Mouse (Mus musculus) heart, adult 9 months (tissue): ENCODE results near the gene Mettl14.

Source experiments
- DNase-seq, 2 experiments: peaks; one replicate each; pipeline ENCODE4 v3.0.0; 2022; ENCODE audit warnings: low spot score in 2 of 2

Mettl14 gene

GRCm38 (mm10) chr3:123356377-123356991 is 29.4 kb downstream of the Mettl14 start:
- DNase-seq: no peak

DNA sequence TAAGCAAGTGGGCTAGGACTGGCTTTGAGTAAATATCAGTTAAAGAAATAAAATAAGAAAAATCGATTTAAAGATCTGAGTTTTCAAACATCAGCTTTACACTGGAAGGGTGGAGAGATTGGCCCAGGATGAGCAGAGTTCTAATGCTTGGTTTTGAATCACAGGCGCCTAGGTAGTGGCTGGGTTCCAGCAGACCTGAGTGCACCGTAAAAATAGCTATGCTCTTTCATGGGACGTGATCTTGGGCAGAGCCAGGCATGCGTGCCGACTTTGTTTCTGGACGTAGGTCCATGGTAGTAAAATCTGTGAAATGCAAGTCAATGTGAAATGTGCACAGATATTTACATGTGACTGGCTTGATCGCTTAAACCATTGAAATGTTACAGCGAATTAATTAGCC is 31.5 kb downstream of the Mettl14 start:
- peak in 1 of 2 experiments; percentile 54 for DNase-seq

GRCm38 (mm10) chr3:123353661-123354060 is 32.2 kb downstream of the Mettl14 start:
- DNase-seq: no peak

GRCm38 (mm10) chr3:123353183-123353582 is 32.7 kb downstream of the Mettl14 start:
- DNase-seq: peak in 1 of 2 experiments; percentile 36

GRCm38 (mm10) chr3:123351519-123351918 is 34.4 kb downstream of the Mettl14 start:
- peak; percentile 48 to 52 for DNase-seq

- DNase-seq: no peak
Measured at GRCm38 (mm10) chr3:123350602-123351001, 35.3 kb downstream of the Mettl14 start.

DNA sequence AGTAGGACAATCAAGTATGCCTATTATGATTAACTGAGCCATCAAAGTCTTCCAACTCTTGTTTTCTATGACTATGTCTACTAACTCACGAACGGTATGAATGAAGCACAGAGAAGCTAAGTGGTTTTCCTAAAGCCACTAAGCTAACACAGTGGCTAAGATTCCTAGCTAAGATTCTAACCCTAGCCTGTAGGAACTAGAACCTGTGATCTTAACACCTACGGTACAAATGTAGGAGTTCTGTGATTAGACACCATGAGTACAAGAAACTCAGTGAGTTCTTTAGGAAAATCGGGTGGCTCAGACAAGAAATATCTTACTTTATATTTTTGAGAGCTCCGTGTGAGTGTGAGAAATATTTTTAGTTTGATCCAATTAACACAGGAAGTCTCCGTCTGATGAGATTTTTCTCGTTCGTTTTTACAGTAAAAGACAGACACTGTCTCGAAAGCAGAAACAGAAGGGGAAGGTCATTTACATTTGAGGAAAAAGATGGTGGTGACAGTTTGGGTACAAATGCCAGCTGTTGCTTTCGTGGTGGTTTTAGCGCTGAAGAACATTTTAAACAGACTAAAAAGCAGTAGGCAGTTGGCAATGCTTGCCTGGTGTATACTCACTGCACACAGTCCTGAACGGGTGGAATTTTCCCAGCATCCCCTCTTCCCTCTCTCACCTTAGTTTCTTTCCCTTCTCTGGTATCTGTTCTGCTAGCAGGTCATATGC is 37.7 kb downstream of the Mettl14 start:
- DNase-seq: no peak

DNA sequence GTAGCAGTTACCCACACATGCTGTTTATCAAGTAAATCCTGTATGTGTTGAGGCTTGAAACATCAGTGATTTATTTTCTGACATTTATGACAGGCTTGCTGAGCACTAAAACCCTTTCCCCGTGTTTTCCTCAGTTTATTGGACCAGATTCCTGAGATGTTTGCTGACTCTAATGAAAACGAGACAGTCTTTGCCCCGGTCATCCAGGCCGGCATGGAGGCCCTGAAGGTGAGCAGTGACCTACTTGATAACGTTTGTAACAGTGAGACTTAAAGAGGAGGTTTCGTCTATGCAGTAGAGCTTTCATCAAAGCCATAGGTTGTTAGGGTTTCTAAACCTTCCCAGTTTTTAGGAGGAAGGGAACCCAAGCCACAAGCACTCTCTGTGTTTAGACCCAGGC is 42.2 kb downstream of the Mettl14 start:
- DNase-seq: no peak

DNA sequence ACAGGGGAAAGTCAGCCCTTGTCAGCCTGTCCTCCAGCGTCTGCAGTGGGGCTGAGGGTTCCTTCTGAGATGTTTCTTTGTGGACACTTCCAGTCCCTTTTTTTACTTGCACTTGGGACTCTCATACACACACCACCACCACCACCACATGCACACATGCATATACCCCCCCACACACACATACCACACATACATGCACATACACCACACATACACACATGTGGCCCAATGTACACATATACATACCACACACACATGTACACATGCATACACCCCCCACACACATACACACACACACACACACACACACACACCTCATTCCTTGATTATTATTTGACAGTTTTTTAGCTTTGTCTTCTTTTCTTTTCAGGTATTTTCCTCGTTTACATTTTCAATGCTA is 44.9 kb downstream of the Mettl14 start:
- no peak for DNase-seq

GRCm38 (mm10) chr3:123338666-123339195 is 47.2 kb downstream of the Mettl14 start:
- no peak for DNase-seq

- DNase-seq: no peak
Measured at GRCm38 (mm10) chr3:123337853-123338252, 48.1 kb downstream of the Mettl14 start.

DNA sequence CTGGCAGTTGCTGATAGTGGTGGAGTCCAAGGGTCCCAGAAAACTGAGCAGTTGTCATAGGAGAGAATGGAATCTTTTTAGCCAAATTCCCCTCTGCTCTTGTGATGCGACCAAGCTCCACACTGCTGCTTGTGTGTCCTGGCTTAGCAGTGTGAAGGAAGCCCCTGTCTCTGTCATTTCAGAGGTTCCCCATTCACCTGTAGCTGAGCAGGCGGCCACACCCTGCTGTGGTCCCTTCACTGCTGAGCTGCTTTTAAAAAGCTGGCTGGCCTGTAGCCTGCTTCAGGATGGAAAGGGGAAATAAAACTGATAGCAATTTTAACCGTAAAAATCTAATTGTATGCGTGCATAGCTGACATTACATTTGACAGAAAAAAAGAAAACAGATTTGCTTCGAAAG is 49.0 kb downstream of the Mettl14 start:
- no peak for DNase-seq

GRCm38 (mm10) chr3:123336455-123336854 is 49.5 kb downstream of the Mettl14 start:
- DNase-seq: no peak

GRCm38 (mm10) chr3:123335480-123335879 is 50.4 kb downstream of the Mettl14 start:
- peak in 1 of 2 experiments; percentile 50 for DNase-seq

DNA sequence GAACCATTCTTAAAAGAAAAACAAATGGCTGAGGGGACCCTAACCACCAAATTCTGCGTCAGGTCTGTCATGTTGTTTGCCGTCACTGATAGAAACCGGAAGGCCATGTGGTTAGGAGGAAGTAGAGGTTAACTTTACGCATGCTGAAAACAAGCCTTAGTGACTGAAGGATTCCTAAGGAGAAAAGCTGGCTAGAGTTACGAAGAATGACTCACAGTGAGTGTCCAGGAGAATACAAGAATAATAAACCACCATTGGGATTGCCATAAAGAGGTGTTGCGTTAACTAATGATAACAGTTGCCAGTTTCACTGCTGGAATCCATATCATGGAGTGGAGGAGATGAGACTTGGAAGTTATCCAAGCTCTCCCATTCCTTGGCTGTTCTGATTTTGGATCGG is 51.0 kb downstream of the Mettl14 start:
- DNase-seq: no peak

GRCm38 (mm10) chr3:123333055-123333424 is 52.9 kb downstream of the Mettl14 start:
- no peak for DNase-seq

DNA sequence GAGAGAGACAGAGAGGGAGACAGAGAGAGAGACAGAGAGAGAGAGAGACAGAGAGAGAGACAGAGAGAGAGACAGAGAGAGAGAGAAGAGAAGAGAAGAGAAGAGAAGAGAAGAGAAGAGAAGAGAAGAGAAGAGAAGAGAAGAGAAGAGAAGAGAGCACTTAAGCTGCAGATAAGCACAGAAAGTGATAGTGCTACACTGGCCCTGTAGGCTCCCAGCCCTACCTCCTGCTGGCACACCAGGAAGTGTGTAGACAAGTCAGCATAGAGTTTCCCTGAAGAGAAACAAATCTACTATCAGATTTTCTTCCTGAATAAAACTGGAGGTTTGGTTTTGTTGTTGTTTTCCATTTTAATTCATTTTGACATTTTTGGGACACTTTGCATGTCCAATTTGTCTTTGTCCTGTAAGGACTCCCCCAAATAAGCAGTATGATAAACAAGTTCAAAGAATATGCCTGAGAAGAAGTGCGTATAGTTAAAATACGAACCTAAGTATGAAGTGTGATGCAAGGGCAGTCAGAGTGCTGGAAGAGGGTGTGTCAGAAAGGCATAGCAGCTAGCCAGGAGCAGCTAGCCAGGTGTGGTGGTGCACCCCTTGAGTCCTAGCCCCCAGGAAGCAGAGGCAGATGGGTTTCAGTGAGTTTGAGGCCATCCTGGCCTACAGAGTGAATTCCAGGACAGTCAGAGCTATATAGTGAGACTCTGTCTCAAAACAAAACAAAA is 53.4 kb downstream of the Mettl14 start:
- no peak for DNase-seq

GRCm38 (mm10) chr3:123330221-123330620 is 55.7 kb downstream of the Mettl14 start:
- no peak for DNase-seq

- peak; percentile 82 to 85 for DNase-seq
Measured at GRCm38 (mm10) chr3:123329251-123329650, 56.7 kb downstream of the Mettl14 start.

- peak in 1 of 2 experiments; percentile 37 for DNase-seq
Measured at GRCm38 (mm10) chr3:123324326-123324725, 61.6 kb downstream of the Mettl14 start.

GRCm38 (mm10) chr3:123322147-123322546 is 63.8 kb downstream of the Mettl14 start:
- DNase-seq: peak; percentile 49 to 71

DNA sequence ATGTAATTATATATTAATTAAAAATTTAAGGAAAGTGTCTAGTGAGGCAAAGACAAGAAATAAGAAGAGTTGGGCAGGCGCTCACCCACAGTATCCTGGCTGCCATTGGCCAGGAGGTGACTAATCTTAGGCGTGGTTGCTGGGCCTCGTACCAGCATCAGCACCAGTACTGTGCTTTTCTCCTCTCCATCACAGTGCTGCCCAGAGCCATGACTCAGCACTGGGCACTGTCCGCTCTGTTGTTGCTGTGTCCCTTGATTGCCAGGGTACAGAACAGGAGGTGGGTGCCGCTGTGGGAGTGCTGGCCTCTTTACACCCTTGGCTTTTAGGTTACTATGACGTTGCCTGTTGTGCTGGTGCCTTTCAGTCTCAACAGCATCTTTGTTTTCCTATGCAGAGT is 64.3 kb downstream of the Mettl14 start:
- peak; percentile 79 to 89 for DNase-seq

DNA sequence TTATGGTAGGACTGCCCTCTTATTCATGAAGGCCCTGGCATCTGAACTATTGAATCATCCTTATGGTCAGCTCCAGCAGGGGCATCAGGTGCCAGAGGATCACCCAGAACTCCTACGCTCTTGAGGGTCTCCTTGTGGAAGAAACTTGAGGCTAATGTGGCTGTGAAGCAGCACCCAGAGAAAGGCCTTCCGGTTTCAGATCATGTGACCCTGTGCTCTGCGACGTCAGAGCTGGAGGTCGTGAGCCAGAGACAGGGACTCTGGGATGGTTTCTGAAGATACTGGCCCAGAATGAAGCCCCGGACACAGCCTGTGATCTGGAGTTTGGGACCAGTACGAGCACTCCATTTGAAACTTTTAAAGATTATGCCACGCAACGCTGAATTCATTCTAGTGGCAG is 65.6 kb downstream of the Mettl14 start:
- no peak for DNase-seq
